Mouse (Mus musculus) heart, embryonic 15.5 days (tissue): ENCODE measurements around the gene Lpar5. TPM values are rescaled to one million over a fixed set of nuclear protein-coding genes. Genes with fewer than 3 reads are reported as not detected.
A peak's percentile ranks its signal among the peaks of the same experiment; 100 is the strongest.
"Not testable (repeated sequence)": the region's sequence is repeated elsewhere in the genome, so short reads cannot be mapped to it uniquely, and the experiment has no call there.

Experiments used
- ATAC-seq: fragments of 200-750 bp; cut with Nextera tagmentation; replicated peaks from 2 replicates; pipeline ENCODE4 v1.8.0; 2017; ENCODE audit warnings: low read depth, moderate TSS enrichment; ENCODE audit not compliant: insufficient number of reproducible peaks, insufficient read depth, low FRiP score
- H3K27ac ChIP-seq: fragments of 300-500 bp; sonication (generic); 2 replicates; pipeline ENCODE4 v1.5.1; 2015; ENCODE audit warnings: mild to moderate bottlenecking, inconsistent platforms
- H3K27me3 ChIP-seq: fragments of 300-500 bp; sonication (generic); 2 replicates; pipeline ENCODE4 v1.6.1; 2015; ENCODE audit warnings: inconsistent platforms
- H3K36me3 ChIP-seq: fragments of 300-500 bp; sonication (generic); 2 replicates; pipeline ENCODE4 v1.6.1; 2015; ENCODE audit warnings: mild to moderate bottlenecking, inconsistent platforms
- H3K4me1 ChIP-seq: fragments of 300-500 bp; sonication (generic); replicated peaks from 2 replicates; pipeline ENCODE4 v1.6.1; 2015; ENCODE audit warnings: inconsistent platforms
- H3K4me2 ChIP-seq: fragments of 300-500 bp; sonication (generic); 2 replicates; pipeline ENCODE4 v1.6.1; 2015; ENCODE audit warnings: inconsistent platforms, mild to moderate bottlenecking, moderate library complexity
- H3K4me3 ChIP-seq: fragments of 300-500 bp; sonication (generic); 2 replicates; pipeline ENCODE4 v1.5.1; 2015; ENCODE audit warnings: mild to moderate bottlenecking, inconsistent platforms
- H3K9ac ChIP-seq: fragments of 300-500 bp; sonication (generic); 2 replicates; pipeline ENCODE4 v1.6.1; 2015; ENCODE audit warnings: mild to moderate bottlenecking, inconsistent platforms
- H3K9me3 ChIP-seq: fragments of 300-500 bp; sonication (generic); replicated peaks from 2 replicates; pipeline ENCODE4 v1.6.1; 2016; ENCODE audit warnings: inconsistent platforms
- WGBS: fragments of 180-500 bp; shearing (Covaris S2); methylation state at CpG from one replicate; pipeline ENCODE4 v1.1.7; 2015; ENCODE audit warnings: mixed read lengths; 5-methylcytosine and 5-hydroxymethylcytosine counted together
- polyA plus RNA-seq: library from polyadenylated mRNA; unstranded; fragments of >200 nt; fragmentation: Nextera tagmentation; extraction: Ambion mirVana; gene quantifications from 2 replicates; pipeline ENCODE4 v1.2.1, GENCODE M21; 2015

Gene Lpar5
- polyA plus RNA-seq, 1 experiment from 2014 or later = 0.35 TPM

- Histone ChIP-seq H3K9me3 (no peaks in the 10 kb centered on the region), H3K36me3 (peaks cover 60% of the 10 kb centered on the region), H3K4me3 (no peak overlapping the region), H3K4me1 (0 out of 2 replicates have a peak, but pooled peaks cover 3% of the 10 kb centered on the region), H3K27ac (no peak overlapping the region), H3K27me3 (no peaks in the 10 kb centered on the region), H3K9ac (no peak overlapping the region), H3K4me2 (no peak overlapping the region)
- WGBS = 64% methylated on average over 5 of the region's 5 CpGs
- no peak for ATAC-seq
These were observed 16.5 kb upstream of the Lpar5 start for GRCm38 (mm10) chr6:125051237-125051636.

GRCm38 (mm10) chr6:125061493-125061892 is 6.2 kb upstream of the Lpar5 start:
- no peak for ATAC-seq
- Histone ChIP-seq H3K4me3 (no peak overlapping the region), H3K4me2 (no peak overlapping the region), H3K9ac (no peak overlapping the region), H3K4me1 (peaks cover 12% of the 10 kb centered on the region), H3K9me3 (no peaks in the 10 kb centered on the region), H3K27me3 (no peaks in the 10 kb centered on the region), H3K27ac (no peak overlapping the region), H3K36me3 (no peaks in the 10 kb centered on the region)
- 21% methylated on average over 6 of the region's 6 CpGs for WGBS

DNA sequence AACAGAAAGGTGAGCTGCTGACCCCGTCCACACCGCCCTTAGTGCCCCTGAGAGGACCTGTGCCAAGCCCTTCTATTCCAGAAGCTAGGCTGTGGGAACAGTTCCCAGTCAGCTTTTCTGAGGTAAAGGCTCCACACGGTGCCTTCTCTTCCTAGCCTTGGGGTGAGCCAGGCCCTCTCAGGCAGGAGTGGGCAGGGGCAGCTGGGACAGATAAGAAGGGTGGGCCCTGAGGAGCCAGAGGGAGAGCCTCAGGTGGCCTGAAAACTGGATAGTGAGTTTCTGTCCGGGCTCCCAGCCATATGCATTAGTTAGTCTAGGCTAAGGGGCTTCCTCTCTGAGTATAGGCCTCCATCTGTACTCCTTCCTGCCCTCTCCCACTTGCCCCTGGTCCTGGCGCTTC is 5.2 kb upstream of the Lpar5 start:
- H3K27ac ChIP-seq = no peak overlapping the region
- ATAC-seq = no peak
- H3K4me1 ChIP-seq = peaks cover 12% of the 10 kb centered on the region
- no peak overlapping the region for H3K4me3 ChIP-seq
- H3K9me3 ChIP-seq = no peaks in the 10 kb centered on the region
- no peak overlapping the region for H3K4me2 ChIP-seq
- WGBS = 80% methylated on average over 5 of the region's 5 CpGs
- no peaks in the 10 kb centered on the region for H3K27me3 ChIP-seq
- H3K9ac ChIP-seq = no peak overlapping the region
- H3K36me3 ChIP-seq = no peaks in the 10 kb centered on the region

GRCm38 (mm10) chr6:125063906-125064305 is 3.8 kb upstream of the Lpar5 start:
- 76% methylated on average over 6 of the region's 6 CpGs for WGBS

DNA sequence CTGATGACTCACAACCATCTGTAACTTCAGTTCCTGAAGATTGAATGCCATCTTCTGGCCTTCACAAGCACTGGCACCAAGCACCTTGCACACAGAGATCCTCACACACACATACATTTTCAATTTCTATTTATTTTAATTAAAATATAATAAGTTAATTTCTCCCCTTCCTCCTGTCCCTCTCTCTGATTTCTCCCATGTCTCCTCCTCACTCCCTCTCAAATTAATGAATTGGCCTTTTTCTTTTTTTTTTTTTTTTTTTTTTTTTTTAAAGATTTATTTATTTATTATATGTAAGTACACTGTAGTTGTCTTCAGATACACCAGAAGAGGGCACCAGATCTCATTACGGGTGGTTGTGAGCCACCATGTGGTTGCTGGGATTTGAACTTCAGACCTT is 2.5 kb upstream of the Lpar5 start:
- H3K4me1 ChIP-seq = peaks cover 12% of the 10 kb centered on the region
- H3K27me3 ChIP-seq, H3K9me3 ChIP-seq, H3K36me3 ChIP-seq, H3K4me2 ChIP-seq, H3K4me3 ChIP-seq, H3K27ac ChIP-seq, H3K9ac ChIP-seq, ATAC-seq: not testable (repeated sequence)
- no CpG with 5 or more reads among the region's 1 CpGs for WGBS

More at GRCm38 (mm10) chr6:125063906-125064305, 3.8 kb upstream of the Lpar5 start:
- H3K4me2 ChIP-seq = no peak overlapping the region
- no peaks in the 10 kb centered on the region for H3K36me3 ChIP-seq
- no peak overlapping the region for H3K9ac ChIP-seq
- no peak overlapping the region for H3K27ac ChIP-seq
- peaks cover 12% of the 10 kb centered on the region for H3K4me1 ChIP-seq
- H3K4me3 ChIP-seq = no peak overlapping the region
- H3K9me3 ChIP-seq = no peaks in the 10 kb centered on the region
- ATAC-seq = no peak
- H3K27me3 ChIP-seq = no peaks in the 10 kb centered on the region

GRCm38 (mm10) chr6:125071170-125071895 is 3.6 kb downstream of the Lpar5 start:
- ATAC-seq = peak; percentile 54
- WGBS = 73% methylated on average over 18 of the region's 18 CpGs
- 0 out of 2 replicates have a peak overlapping the region, but pooled peaks have one; percentile 10 for H3K4me3 ChIP-seq
- H3K27me3 ChIP-seq = no peaks in the 10 kb centered on the region
- peak overlapping the region; percentile 27 for H3K27ac ChIP-seq
- no peak overlapping the region for H3K9ac ChIP-seq
- no peaks in the 10 kb centered on the region for H3K36me3 ChIP-seq
- peaks cover 12% of the 10 kb centered on the region for H3K4me1 ChIP-seq
- H3K4me2 ChIP-seq = peak overlapping the region; percentile 25; the same call in 1 of the 2 replicates
- no peaks in the 10 kb centered on the region for H3K9me3 ChIP-seq

DNA sequence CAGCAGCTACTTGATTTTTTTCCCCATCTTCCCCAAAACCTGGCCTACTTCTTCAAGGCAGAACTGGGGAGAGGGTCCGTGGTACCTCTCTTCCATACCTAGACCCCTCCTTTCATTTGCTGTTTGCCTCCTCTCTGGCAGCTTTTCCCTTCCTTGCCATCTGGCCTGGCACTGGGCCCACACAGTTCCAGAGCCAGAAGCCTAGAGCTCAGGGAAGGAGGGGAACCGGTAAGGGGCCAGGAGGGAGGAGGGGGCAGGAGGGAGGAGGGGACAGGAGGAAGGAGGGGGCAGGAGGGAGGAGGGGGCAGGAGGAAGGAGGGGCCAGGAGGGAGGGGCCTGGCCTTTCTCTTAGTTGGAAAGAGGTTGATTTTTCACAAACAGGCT is 4.2 kb downstream of the Lpar5 start:
- Histone ChIP-seq H3K4me3 (no peak overlapping the region), H3K4me2 (peak overlapping the region; percentile 13; the same call in 1 of the 2 replicates), H3K27ac (peak overlapping the region; percentile 27), H3K9me3 (no peaks in the 10 kb centered on the region), H3K27me3 (no peaks in the 10 kb centered on the region), H3K9ac (no peak overlapping the region), H3K36me3 (no peaks in the 10 kb centered on the region), H3K4me1 (peaks cover 12% of the 10 kb centered on the region)
- ATAC-seq = no peak
- WGBS = 18% methylated on average over 2 of the region's 2 CpGs

GRCm38 (mm10) chr6:125073825-125074224 is 6.1 kb downstream of the Lpar5 start:
- no peak overlapping the region for H3K27ac ChIP-seq
- no peak overlapping the region for H3K9ac ChIP-seq
- H3K4me1 ChIP-seq = peaks cover 12% of the 10 kb centered on the region
- H3K9me3 ChIP-seq = no peaks in the 10 kb centered on the region
- H3K4me2 ChIP-seq = no peak overlapping the region
- 65% methylated on average over 8 of the region's 8 CpGs for WGBS
- no peak for ATAC-seq
- no peaks in the 10 kb centered on the region for H3K36me3 ChIP-seq
- H3K27me3 ChIP-seq = 0 out of 2 replicates have a peak, but pooled peaks cover 2% of the 10 kb centered on the region
- no peak overlapping the region for H3K4me3 ChIP-seq

DNA sequence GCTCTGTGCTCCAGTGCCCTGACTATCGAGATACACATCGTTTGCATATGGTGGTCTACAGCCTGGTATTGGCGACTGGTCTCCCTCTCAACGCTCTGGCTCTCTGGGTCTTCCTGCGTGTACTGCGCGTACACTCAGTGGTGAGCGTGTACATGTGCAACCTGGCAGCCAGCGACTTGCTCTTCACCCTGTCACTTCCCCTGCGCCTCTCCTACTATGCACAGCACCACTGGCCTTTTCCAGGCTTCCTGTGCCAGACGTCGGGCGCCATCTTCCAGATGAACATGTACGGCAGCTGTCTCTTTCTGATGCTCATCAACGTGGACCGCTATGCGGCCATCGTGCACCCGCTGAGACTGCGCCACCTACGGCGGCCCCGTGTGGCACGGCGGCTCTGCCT is 13.7 kb downstream of the Lpar5 start:
- Histone ChIP-seq H3K4me2 (peak overlapping the region; percentile 70), H3K4me1 (peaks cover 14% of the 10 kb centered on the region), H3K27me3 (peaks cover 16% of the 10 kb centered on the region; the same call in 1 of the 2 replicates), H3K27ac (peak overlapping the region; percentile 52), H3K36me3 (no peaks in the 10 kb centered on the region), H3K9me3 (no peaks in the 10 kb centered on the region), H3K9ac (peak overlapping the region; percentile 49), H3K4me3 (peak overlapping the region; percentile 44)
- 23% methylated on average over 25 of the region's 25 CpGs for WGBS
- 0 out of 2 replicates have a peak, but pooled peaks have one; percentile 12 for ATAC-seq

DNA sequence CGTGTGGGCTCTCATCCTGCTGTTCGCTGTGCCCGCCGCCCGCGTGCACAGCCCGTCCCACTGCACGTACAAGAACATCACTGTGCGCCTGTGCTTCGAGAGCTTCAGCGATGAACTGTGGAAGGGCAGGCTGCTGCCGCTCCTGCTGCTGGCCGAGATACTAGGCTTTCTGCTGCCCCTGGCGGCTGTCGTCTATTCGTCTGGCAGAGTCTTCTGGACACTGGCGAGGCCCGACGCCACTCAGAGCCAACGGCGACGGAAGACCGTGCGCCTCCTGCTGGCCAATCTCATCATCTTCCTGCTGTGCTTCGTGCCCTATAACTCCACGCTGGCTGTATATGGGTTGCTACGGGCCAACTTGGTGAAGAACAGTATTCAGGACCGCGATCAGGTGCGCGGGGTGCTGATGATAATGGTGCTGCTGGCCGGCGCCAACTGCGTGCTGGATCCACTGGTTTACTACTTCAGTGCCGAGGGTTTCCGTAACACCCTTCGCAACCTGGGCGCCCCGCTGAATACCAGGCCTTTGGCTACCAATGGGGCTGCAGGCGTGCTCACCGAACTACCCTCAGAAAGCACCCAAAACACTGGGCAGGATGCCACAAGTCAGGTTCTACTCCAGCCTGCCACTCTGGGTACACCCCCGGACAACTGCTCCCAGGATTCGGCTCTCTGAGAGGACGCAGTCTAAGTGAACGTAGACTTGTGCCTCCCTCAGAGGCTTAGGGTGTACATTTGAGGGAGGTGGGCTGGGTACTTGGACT is 14.3 kb downstream of the Lpar5 start:
- H3K27ac ChIP-seq = peak overlapping the region; percentile 52
- ATAC-seq = peak; percentile 93
- H3K36me3 ChIP-seq = no peaks in the 10 kb centered on the region
- WGBS = 23% methylated on average over 45 of the region's 45 CpGs
- peak overlapping the region; percentile 44 for H3K4me3 ChIP-seq
- peak overlapping the region; percentile 70 for H3K4me2 ChIP-seq
- peak overlapping the region; percentile 49 for H3K9ac ChIP-seq
- no peaks in the 10 kb centered on the region for H3K9me3 ChIP-seq
- peaks cover 14% of the 10 kb centered on the region for H3K4me1 ChIP-seq
- H3K27me3 ChIP-seq = peaks cover 16% of the 10 kb centered on the region; the same call in 1 of the 2 replicates

DNA sequence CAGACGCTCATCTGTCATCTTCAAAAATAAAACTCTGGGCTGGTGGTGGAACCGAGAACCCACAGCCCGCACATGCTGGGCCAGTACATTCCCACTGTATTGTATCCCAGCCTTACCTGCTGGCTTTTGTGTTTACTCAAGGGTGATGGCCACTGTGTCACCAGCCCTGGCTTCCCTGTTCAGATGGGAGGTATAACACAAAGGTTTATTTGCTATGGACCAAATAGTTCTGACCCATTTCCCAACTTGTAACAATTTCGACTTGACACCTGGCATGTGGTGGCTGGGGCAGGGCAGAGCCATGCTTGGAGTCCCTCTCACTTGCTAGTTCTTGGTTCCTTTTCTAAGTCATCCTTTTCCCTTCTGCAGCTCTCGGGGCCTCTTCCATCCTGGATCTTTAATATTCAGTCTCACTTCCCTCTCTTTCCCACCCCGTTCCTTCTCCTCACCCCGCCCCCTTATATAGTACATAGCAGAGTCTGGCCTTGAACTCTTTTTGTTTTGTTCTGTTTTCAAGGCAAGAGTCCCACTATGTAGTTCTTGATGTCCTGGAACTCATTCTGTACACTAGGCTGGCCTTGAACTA is 15.2 kb downstream of the Lpar5 start:
- Histone ChIP-seq H3K4me2 (no peak overlapping the region), H3K27me3 (peaks cover 16% of the 10 kb centered on the region; the same call in 1 of the 2 replicates), H3K9ac (no peak overlapping the region), H3K27ac (no peak overlapping the region), H3K36me3 (no peaks in the 10 kb centered on the region), H3K4me1 (peaks cover 14% of the 10 kb centered on the region), H3K4me3 (no peak overlapping the region), H3K9me3 (no peaks in the 10 kb centered on the region)
- no peak for ATAC-seq
- 83% methylated on average over 7 of the region's 7 CpGs for WGBS
